Mouse (Mus musculus) stomach, postnatal 0 days (tissue): ENCODE data around the gene Fbxo8.

ENCODE experiments used
- CTCF ChIP-seq: IDR thresholded peaks from 2 replicates; pipeline ENCODE4 v1.5.1; 2016; ENCODE audit warnings: antibody characterized with exemption, low read depth, mild to moderate bottlenecking, moderate library complexity
- EP300 ChIP-seq: optimal IDR thresholded peaks from 2 replicates; pipeline ENCODE3; 2016; ENCODE audit warnings: antibody characterized with exemption

GRCm38 (mm10) chr8:56621093-56621492 lies 70.2 kb downstream of the Fbxo8 start:
- no peak for TF ChIP-seq CTCF
- TF ChIP-seq EP300: no peak
